Mouse (Mus musculus) Muller cell, postnatal 12 days (primary cell): Measurements from ENCODE around the gene Arnt2.
A peak's percentile ranks its signal among the peaks of the same experiment; 100 is the strongest.

Experiments used
- DNase-seq: peaks from one replicate; pipeline ENCODE4 v3.0.0-alpha.2; 2015; ENCODE audit errors: inconsistent ontology term

Gene Arnt2

DNA sequence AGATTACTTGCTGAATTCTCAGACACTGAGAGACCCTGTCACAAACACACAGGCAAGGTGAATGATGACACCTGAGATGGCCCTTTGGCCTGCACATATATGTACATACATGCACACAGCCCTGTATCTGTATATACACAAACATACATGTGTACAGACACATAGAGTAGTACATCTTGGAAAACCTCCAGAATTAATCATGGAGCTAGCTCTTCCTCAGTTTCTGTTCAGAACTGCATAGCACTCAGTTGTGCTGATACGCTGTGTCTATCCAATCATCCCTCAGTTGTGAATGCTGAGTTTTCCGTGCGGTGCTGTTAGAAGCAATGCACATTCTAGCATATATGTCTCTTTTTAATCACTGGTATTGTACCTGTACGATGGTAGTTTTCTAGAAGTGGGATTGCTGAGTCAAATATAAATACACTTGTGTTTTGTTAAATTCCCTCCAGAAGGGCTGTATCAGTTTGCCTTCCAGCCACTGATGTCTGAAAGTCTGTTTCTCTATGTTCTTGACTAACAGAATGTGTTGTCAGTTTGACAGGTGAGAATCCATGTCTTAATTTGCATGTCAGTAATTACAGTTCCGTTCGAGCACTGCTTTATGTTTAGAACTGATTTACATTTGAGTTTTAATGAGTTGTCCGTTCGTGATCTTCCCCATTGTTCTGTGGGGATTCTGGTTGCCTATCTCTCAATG, 123.3 kb downstream of the Arnt2 start:
- DNase-seq, result no peak

DNA sequence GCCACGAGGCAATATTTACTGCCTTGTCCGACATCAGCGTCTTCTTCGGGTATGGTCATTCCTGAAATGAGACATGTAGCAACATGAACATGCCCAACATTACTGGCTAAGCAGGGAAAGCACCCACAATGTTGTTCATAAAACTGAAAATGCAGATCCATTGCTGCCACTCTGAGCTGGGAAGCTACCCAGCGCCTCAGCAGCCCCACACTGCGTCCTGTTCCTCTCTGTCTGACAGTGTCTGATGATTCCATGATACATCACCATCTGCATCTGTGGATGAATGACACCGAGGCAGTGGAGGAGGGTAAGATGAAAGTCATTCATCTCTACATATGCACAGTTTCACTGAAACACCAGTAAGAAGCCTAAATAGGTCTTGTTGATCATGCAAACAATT, 124.2 kb downstream of the Arnt2 start:
- DNase-seq, result no peak

DNA sequence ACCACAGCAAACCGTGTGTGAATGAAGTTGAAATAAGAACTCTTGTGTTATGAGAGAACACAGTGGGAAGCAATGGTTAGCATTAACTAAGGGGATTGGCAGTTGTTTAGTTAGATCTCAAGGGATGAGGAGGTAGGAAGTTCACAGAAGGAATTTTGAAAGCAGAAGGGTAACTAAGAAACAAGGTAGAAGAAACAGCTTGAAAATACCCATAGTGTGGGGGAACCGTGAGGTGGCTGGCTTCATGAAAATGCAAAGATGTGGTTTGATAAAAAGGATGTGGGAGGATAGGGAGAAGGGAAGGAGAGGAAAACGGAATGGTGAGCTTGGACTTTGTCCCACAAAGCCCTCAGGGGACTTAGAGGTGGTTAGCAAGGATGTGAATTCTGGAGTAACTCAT, 125.0 kb downstream of the Arnt2 start:
- no peak for DNase-seq

DNA sequence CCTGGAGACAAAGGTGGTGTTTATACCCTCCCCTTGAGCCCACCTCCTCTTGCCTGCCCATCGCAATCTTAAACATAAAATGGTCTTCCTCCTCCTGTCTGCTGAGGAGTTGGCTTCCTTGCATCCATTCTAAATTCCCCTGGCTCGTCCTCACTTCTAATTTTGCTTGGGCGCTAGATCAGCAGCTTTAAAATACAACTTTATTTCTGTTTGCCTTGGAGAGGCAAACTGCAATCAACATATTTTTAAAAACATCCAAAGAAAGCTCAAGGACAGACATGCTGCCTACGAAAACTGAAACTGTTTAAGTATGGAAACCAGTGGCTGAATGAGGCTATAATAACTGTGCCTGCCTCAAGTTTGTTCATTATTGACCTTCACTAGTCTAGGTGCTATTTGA, 127.7 kb downstream of the Arnt2 start:
- no peak for DNase-seq

DNA sequence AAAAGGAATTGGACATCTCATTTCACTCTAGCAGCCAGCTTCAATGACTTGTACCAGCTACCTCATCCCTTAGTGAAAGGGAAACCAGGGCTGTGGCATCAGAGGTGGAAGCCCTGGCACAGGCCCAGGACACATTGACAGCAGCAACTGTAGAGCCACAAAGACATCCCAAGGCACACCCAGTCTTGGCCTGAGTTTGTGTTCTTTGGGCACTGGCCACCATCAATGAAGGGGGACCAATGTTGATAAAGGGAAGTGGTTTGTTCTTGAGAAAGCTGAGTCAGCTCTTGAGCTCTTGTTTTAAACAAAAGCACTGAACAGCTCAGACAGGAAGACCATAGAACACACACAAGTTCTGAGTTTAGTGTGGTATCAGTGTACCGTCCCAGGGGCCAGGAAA, 130.7 kb downstream of the Arnt2 start:
- peak; percentile 34 for DNase-seq

DNA sequence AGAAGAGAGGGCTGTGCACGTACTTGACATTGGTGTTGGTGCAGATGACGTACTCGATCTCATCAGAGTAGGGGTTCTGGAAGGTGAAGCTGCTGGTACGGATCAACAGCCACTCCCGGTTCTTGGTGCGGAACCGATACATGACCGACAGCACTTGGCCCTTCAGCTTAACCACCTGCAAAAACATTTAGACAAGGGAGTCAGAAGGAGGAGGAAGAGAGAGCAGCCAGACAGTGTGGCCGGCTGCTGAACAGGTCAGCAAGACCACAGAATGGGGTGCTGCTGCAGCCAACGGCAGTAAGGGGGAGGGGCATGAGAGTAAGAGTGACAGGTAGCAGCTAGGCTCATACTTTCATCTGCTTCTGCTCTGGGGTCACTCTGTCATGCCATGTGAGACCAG, 134.7 kb downstream of the Arnt2 start:
- DNase-seq, result no peak

DNA sequence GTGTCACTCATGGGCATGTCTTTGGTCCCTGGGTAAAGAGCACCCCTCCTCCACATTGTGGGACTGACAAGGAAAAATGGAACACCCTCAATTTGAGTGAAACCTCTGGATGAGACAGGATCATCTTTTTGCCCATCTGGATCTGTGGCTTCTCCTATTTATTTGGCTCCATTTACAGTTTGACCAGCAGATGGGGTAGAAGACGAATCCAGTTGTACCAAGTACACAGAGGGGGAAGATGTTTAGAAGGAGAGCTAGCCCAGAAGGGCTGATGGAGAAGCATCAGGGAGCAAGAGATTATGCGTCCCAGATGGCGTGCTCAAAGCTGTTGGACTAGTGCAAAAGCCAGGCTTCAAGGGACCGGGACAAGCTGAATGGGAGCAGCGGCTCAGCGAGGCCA, 136.0 kb downstream of the Arnt2 start:
- DNase-seq, result no peak

DNA sequence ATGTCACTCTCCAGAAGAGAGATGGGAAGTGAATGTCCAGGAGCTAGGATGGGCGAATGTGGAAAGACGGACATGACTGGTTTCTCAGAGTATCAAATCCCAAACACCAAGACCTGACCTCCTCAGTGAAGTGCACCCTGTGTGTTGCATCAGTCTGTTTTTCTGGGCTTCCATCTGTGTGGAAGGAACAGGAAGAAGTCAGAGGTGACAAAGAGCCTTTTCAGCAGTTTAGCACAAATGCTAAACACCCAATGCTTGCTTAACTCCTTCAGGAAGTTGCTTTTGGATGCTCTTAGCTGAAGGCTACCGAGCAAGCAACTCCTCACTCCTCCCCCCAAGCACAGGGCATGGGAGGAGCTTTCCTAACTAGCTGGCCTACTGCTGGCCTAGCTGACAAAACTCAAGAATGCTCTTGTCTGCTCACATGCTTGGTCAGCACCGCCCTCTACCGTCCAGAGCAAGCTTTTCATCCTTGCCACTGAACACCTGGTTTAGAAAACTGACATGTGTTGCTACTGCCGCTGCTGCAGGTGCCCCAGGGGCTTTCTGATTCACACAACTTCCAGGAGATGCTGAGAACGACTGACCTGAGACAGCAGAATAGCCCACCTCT, 137.7 kb downstream of the Arnt2 start:
- peak; percentile 76 for DNase-seq

DNA sequence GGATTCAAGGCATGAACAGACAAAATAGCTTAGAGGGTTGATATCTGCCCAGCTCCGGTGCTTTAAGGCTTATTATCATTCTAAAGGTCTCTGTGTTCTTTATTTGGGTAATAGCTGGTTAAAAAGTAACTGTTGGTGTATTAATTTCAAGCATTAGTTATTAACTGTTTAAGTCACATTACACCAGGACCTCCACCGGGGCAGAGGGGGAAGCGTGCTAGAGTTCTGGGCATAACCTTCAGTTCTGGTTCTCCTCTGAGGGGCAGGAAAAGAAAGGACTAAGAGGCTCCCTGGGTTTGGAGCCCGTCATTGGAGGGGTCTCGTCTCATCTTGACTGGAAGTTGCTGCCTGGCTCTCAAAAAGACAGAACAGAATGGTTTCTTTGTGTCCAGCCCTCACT, 138.5 kb downstream of the Arnt2 start:
- no peak for DNase-seq

DNA sequence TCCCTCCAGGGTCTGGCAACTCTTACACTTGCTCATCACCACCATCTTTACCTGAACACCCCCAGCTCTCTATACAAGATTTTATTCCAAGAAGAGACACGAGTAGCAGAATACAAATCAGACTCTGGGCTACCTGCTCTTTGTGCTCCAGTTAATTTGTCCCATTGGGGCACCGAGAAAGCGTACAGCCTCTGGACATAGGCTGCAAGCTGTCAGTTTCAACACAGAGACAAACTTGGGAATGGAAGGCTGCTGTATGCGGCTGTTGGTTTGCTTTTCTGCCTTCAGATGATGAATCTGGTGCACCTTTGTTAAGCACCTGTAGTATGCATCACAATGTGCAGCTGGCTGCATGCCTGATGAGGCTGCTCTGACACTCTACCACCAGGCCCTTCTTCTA, 146.5 kb downstream of the Arnt2 start:
- no peak for DNase-seq

DNA sequence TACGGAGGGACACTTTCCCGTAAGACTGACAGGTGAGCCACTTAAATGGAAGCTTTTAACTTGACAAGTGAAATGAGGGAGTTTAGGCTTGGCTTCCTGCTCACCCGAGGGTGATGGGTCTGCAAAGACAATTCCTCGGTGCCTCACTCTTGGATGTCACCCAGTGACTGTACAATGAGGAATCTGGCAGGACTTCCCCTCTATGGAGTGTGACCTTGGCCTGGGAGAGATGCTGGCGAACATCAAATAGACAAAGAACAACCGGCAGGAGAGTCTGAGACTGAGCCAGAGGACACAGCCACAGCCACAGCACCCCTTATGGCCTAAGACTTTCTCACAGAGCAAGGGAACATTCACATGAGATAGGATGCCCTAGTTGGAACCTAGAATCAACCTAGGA, 148.6 kb downstream of the Arnt2 start:
- peak; percentile 78 for DNase-seq

DNA sequence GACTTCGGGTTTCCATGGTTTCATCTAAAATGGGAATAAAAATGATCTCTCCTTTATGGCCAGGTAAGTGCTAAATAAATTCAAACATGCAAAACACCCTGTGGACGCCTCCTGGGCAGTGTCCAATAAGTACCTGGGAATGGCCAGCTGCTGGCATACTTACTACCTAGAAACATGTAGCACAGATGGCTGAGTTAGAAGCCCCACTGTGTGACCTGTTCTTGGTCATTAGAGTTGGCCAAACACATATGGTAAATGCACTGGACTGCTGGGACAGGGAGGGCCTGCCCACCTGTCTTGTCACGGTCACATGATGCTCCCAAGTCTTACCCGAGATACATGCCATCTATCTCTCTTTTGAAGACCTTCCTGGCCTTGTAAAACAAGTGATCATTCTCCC, 149.6 kb downstream of the Arnt2 start:
- no peak for DNase-seq

DNA sequence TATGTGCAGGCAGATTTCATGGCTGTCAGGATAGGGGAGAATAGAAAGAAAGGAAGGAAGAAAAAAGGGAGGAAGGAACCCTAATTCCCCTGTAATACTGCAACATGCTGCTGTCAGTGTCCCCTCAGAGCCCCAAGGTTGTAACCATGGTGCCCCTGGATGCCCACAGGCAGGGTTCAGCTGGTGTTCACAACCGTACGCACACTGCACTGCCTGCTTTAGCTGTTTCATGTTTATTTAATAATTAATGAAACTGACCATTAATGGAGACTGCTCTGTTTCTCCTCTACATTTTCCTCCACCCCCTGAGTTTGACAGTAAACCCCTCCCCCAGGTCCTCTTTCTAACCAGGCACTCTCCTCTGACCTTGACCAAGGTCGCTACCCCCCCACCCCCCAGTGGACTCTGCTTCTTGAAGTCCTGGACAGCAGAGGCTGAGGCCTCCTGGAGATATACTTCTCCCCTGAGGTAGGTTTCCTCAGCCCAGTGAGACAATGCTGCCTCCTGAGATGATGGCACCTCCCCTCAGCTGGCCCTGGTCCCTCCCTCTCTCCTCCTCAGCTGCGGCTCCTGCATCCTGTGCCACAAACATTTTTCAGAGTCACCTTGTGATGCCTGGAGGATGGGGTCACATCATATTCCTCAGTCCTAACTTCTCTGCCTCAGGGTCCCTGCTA, 150.5 kb downstream of the Arnt2 start:
- no peak for DNase-seq

DNA sequence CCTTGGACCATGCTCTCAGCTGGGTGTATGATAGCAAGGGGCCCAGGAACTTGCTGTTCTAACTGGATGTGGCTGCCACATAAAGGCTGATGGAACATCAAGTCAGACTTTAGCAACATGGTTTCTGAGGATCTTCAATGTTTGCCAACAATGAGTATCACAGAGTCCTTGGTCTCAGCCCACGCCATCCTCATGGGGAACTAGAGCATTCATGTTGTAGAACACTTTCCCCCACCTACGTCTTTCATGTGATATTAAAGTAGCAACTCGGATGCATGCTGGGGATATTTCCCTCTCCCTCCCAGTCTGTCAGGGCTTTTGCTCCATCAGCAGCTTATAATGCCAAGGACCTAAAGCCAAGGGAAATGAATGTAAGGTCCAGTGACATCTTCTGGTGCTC, 153.3 kb downstream of the Arnt2 start:
- no peak for DNase-seq

DNA sequence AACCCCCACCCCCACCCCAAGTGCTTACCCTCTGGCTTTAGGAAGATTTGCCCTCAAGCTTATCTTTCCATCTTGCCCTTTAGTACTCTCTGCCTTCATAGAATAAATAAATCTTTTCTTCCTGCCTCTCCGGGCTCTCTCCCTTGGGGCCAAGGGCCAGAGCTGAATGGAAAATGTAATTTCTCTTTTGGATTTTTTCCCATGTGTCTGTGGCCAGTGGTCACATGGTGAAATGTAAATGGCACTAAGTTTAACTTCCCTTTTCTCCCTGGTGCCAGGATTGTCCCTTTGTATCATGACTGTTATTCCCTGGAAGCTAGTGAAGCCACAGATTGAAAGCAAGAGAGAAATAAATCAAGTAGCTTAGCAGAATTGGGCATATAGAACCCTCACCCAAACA, 153.7 kb downstream of the Arnt2 start:
- DNase-seq, result no peak

DNA sequence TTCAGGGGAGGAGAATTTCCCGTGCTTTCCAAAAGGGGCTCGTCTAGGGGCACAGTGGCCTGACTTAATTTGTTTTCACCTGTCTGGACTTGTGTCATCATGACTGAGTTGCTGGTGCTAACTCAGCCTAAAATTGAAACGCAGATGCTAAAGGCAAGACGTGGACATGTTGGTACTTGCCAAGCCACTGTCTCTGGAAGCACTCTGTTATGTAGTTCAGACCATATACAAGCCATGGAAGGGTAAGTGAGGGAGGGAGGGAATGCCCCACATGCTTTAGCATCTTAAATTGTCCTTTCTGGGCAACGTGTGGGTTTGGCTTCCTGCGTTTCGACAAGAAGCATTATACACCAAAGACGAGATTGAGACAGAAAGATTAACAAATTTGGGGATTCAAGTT, 155.1 kb downstream of the Arnt2 start:
- no peak for DNase-seq

DNA sequence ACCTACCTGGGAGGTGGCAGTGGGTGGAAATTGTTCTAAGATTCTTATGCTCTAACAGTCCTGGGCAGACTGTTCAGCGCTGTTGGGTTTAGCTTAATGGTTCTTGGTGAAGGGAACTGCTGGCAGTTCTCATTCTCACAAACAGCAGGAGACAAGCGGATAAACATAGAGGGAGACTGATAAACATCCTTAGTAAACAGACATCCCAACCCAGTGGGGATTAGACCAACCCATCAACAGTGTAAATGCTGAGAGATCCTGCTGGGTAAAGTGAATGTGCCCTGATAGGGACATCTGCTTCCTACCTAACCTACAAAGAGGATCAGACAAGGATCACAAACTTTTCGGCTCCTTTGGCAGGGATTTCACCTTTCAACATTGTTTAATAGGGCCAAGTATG, 155.7 kb downstream of the Arnt2 start:
- DNase-seq, result no peak

DNA sequence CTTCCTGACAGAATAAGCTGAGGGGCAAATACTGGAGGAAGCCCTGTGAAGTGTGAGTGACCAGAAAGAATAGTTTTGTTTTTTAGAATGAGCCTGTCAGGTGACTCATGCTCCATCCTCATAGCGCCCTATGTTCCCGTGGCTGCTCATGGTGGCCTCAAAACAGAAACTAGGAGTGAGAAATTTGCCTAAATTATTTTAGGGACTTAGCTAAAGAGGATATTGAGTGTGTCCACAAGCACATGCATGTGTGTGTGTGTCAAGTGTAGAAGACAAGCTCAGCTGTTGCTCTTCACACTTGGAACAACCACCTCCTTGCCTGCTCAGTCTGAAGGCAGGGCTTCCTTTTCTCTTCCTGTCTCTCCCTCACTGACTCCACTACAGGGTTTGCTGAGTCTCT, 158.3 kb downstream of the Arnt2 start:
- DNase-seq, result no peak

DNA sequence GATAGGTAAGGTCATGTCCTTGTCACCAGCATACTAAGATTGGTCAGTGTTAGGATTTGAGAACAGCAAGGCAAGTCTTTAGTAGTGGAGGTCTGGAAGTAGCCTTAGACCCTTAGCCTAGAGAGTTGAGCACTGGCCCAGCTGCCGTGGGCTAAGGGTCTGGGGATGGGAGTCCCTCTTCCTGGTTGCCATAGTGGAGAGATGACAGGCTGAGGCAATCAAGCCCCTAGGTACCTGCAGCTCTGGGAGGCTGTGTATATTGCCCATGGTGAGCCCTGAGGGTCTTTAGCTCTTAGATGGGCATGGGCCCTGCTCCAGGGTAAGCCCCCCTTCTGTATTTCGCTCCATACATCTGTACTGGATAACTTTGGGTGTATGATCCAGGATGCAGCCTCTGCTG, 159.2 kb downstream of the Arnt2 start:
- DNase-seq, result no peak

DNA sequence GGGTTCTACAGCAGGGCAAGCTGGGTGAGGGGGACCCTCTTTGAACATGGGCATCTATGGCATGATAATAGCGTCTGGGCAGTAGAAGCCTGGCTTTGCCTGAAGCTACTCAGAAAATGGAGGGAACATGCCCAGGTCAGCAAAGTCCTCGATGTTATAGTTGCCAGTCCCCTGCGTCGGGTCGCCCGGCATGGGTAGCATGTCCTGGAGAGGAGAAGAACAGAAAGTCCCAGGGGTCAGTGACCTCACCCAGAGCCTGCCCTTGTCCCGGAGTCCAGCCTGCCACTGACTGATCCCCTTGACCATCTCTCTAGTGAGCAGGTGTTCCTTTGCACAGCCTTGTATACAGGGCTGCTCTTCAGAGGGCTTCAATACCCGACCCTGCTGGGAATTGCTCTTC, 160.0 kb downstream of the Arnt2 start:
- DNase-seq, result no peak

DNA sequence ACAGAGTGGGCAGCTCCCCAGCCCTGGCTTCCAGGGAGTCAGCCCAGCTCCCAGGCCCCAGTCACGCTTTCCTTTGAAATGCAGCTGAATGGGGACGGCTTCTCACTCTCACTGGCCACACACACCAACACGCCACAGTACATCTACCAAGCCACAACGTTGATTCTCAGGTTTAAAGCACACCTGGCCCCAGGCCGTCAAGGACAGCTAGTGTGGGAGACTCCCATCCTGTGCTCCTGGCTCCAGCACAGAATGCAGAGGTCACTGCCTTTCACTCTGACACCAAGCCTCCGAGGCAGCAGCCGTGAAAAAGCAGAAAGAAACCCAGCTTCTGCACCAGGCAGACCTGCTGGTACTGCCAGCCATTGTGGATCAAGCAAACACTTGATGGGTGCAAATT, 160.6 kb downstream of the Arnt2 start:
- DNase-seq, result no peak

DNA sequence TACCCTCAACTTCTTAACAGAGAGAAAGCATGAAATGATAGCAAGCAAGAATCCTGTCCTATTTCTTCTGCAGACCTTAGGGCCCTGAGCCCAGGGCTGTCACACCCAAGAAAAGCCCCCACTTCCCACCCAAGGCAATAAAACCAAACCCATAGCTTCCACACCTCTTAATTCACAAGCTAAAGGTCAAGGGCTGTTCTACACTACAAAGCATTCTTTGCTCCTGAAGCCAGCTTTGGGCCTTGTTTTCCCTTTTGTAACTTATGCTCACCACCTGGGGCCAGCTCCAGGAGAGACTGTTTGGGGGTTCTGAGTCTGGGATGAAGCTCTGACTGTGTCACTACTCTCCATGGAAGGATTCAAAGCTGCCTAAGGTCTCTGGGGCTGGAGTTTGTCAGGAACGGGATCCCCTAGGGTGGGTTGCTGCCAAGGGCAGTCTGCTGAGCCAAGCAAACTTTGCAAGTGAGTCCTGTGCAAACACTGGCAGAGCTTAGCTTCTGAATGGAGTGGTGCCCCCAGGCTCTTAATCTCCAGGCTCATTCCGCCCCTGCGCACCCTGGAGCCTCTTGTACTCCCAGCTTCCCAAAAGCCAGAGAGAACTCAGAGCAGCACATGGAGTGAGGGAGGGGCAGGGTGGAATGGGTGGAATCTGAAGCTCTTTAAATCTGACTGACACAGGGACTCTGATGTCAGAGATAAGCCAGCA, 161.9 kb downstream of the Arnt2 start:
- no peak for DNase-seq

DNA sequence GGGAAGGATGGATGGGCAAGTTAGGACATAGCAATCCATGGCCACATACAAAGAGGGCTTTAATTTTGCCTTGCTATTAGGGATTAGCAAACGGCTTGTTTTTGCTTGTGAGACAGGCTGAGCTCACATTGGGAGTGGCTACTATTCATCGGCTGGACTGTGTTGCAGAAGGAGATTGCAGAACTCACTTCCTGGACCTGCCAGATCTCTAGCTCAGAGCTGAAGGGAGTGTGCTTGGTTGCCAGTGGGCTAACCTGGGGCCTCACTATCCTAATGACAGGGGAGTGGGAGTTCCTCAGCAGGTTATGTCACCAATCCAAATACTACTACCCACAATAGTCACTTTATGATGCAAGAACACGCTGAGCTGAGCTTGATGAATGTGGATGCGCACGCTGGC, 163.1 kb downstream of the Arnt2 start:
- no peak for DNase-seq
